Mouse (Mus musculus) G1E (cell line): ENCODE measurements around the gene Pea15a. TPM values are rescaled to one million over a fixed set of nuclear protein-coding genes. Genes with fewer than 3 reads are reported as not detected.

Source experiments
- ATAC-seq: 2 replicates; pipeline ENCODE4 v1.8.0; 2016; ENCODE audit warnings: mild to moderate bottlenecking; ENCODE audit not compliant: insufficient number of reproducible peaks, poor library complexity, low FRiP score, severe bottlenecking; ENCODE audit errors: extremely low read depth
- DNase-seq: peaks from one replicate; pipeline ENCODE4 v3.0.0; 2012; ENCODE audit warnings: low spot score
- H3K27me3 ChIP-seq: 2 replicates; pipeline ENCODE4 v1.6.1; 2012; ENCODE audit warnings: mild to moderate bottlenecking, low read length, inconsistent platforms; ENCODE audit not compliant: insufficient read depth
- H3K36me3 ChIP-seq: replicated peaks from 2 replicates; pipeline ENCODE3; 2012; ENCODE audit warnings: mild to moderate bottlenecking, inconsistent platforms
- H3K4me1 ChIP-seq: 2 replicates; pipeline ENCODE4 v1.6.1; 2012; ENCODE audit warnings: low read depth, low read length, inconsistent platforms, mixed read lengths; ENCODE audit not compliant: insufficient read depth
- H3K4me3 ChIP-seq: 2 replicates; pipeline ENCODE4 v1.5.1; 2012; ENCODE audit warnings: low read depth, mild to moderate bottlenecking, inconsistent platforms, low read length, moderate library complexity, mixed read lengths
- H3K9me3 ChIP-seq: replicated peaks from 2 replicates; pipeline ENCODE4 v1.6.1; 2012; ENCODE audit warnings: inconsistent platforms
- CTCF ChIP-seq: IDR thresholded peaks from 2 replicates; pipeline ENCODE4 v1.5.1; 2012; ENCODE audit warnings: low read depth, low read length, inconsistent platforms, mixed read lengths
- GATA1 ChIP-seq: IDR thresholded peaks from 2 replicates; pipeline ENCODE4 v1.6.1; 2012; ENCODE audit warnings: borderline replicate concordance, low read length, inconsistent platforms, mixed read lengths
- GATA2 ChIP-seq: IDR thresholded peaks from 2 replicates; pipeline ENCODE4 v1.6.1; 2012; ENCODE audit warnings: low read depth, low read length, inconsistent platforms, borderline replicate concordance
- POLR2AphosphoS5 ChIP-seq: IDR thresholded peaks from 2 replicates; pipeline ENCODE4 v1.6.1; 2012; ENCODE audit warnings: low read depth, low read length, inconsistent platforms; ENCODE audit not compliant: insufficient replicate concordance
- TAL1 ChIP-seq: conservative IDR thresholded peaks from 2 replicates; pipeline ENCODE4 v1.6.1; 2012; ENCODE audit warnings: low read depth, low read length, inconsistent platforms, mixed read lengths
- polyA plus RNA-seq: library from polyadenylated mRNA; stranded (reverse); fragments of >175 nt; gene quantifications from 2 replicates; pipeline ENCODE4 v1.2.3, GENCODE M21; 2012
- total RNA-seq, 2 experiments: library from RNA; stranded (forward) in 1 of 2; stranded (reverse) in 1 of 2; fragments of 200-1000 nt in 1 of 2; fragments of >200 nt in 1 of 2; fragmentation: Nextera tagmentation in 1 of 2; gene quantifications; 2 replicates each; pipeline ENCODE4 v1.2.3; 2014 to 2017

Gene Pea15a
- total and polyA plus RNA-seq, 3 experiments, result 3.2 to 10.4 (median 7.4) TPM

- no peaks in the 10 kb centered on the region for H3K27me3 ChIP-seq
- DNase-seq, result no peak
- ATAC-seq, result no peak
- H3K36me3 ChIP-seq, result peaks cover 94% of the 10 kb centered on the region
- no peak for TF ChIP-seq GATA2
- H3K4me1 ChIP-seq, result no peaks in the 10 kb centered on the region
- H3K9me3 ChIP-seq, result no peaks in the 10 kb centered on the region
- no peak overlapping the region for H3K4me3 ChIP-seq
These were observed 9.5 kb downstream of the Pea15a start for GRCm38 (mm10) chr1:172197146-172197545.

GRCm38 (mm10) chr1:172194435-172194834 lies 12.2 kb downstream of the Pea15a start:
- Histone ChIP-seq H3K9me3 (no peaks in the 10 kb centered on the region), H3K4me1 (no peaks in the 10 kb centered on the region), H3K36me3 (peaks cover 94% of the 10 kb centered on the region), H3K27me3 (no peaks in the 10 kb centered on the region), H3K4me3 (no peak overlapping the region)
- TF ChIP-seq POLR2AphosphoS5, result no peak
- ATAC-seq, result no peak
- no peak for DNase-seq

GRCm38 (mm10) chr1:172192217-172192616 lies 14.4 kb downstream of the Pea15a start:
- no peak for DNase-seq
- no peak for TF ChIP-seq TAL1
- TF ChIP-seq POLR2AphosphoS5, result no peak
- Histone ChIP-seq H3K9me3 (no peaks in the 10 kb centered on the region), H3K4me3 (no peak overlapping the region), H3K27me3 (no peaks in the 10 kb centered on the region), H3K4me1 (no peaks in the 10 kb centered on the region), H3K36me3 (peaks cover 93% of the 10 kb centered on the region)
- ATAC-seq, result no peak

- Histone ChIP-seq H3K4me1 (no peaks in the 10 kb centered on the region), H3K27me3 (no peaks in the 10 kb centered on the region), H3K36me3 (peaks cover 93% of the 10 kb centered on the region), H3K4me3 (no peak overlapping the region), H3K9me3 (no peaks in the 10 kb centered on the region)
- DNase-seq, result no peak
- TF ChIP-seq POLR2AphosphoS5 (no peak), CTCF (no peak), GATA1 (no peak), TAL1 (no peak), GATA2 (no peak)
- ATAC-seq, result no peak
These were observed 15.0 kb downstream of the Pea15a start for GRCm38 (mm10) chr1:172191578-172191977.

- ATAC-seq, result peak; percentile 70
- TF ChIP-seq CTCF (no peak), POLR2AphosphoS5 (no peak), GATA2 (no peak), GATA1 (no peak), TAL1 (no peak)
- DNase-seq, result no peak
- no peak overlapping the region for H3K4me3 ChIP-seq
- H3K4me1 ChIP-seq, result no peaks in the 10 kb centered on the region
- no peaks in the 10 kb centered on the region for H3K9me3 ChIP-seq
- H3K27me3 ChIP-seq, result no peaks in the 10 kb centered on the region
- H3K36me3 ChIP-seq, result peaks cover 91% of the 10 kb centered on the region
These were observed 17.7 kb downstream of the Pea15a start for GRCm38 (mm10) chr1:172188891-172189290.

GRCm38 (mm10) chr1:172186401-172187289 lies 20.0 kb downstream of the Pea15a start:
- no peak; the same call in 1 of the 2 replicates for ATAC-seq
- H3K27me3 ChIP-seq, result no peaks in the 10 kb centered on the region
- H3K4me1 ChIP-seq, result peaks cover 4% of the 10 kb centered on the region
- TF ChIP-seq GATA1 (no peak), GATA2 (no peak)
- no peak for DNase-seq
- H3K4me3 ChIP-seq, result no peak overlapping the region
- no peaks in the 10 kb centered on the region for H3K9me3 ChIP-seq
- H3K36me3 ChIP-seq, result peaks cover 80% of the 10 kb centered on the region

- peaks cover 4% of the 10 kb centered on the region for H3K4me1 ChIP-seq
- H3K9me3 ChIP-seq, result no peaks in the 10 kb centered on the region
- H3K27me3 ChIP-seq, result no peaks in the 10 kb centered on the region
- H3K36me3 ChIP-seq, result peaks cover 79% of the 10 kb centered on the region
- ATAC-seq, result no peak
- TF ChIP-seq TAL1, result no peak
- no peak for TF ChIP-seq CTCF
- no peak for TF ChIP-seq GATA1
- no peak for TF ChIP-seq GATA2
- no peak for TF ChIP-seq POLR2AphosphoS5
- no peak overlapping the region for H3K4me3 ChIP-seq
- DNase-seq, result no peak
These were observed 22.7 kb downstream of the Pea15a start for GRCm38 (mm10) chr1:172183915-172184314.
